In the genomic region with DNA sequence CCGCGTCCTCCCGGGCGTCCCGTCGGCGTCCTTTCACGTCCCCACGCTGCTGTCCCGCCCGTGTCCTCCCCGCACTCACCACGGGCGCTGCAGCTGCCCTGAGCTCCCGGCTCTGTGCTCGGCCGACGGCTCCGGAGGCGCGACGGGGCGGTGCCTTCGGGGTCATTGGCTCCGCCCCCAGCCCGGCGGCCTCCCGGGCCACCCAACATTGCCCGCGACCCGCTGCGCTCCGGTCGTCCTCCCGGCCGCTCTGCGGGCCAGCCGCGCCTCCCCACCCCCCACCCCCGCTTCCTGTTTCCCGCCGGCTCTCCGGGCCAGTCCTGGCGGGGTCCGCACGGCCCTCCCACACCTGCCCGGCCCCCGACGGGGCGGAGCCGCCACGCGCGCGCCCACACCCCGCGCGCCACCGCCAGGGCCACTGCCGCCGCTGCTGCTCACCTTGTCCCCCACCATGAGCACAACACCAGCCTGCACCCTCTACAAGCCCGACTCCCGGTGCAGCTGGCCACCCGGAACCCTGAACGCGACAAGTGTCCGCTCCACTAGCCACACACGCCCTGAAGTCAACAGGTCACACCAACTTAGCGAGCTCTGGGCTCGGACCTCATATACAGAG, we compare ENCODE assay signal across 8 mouse cellular contexts. TPM values are rescaled to one million over a fixed set of nuclear protein-coding genes. Genes with fewer than 3 reads are reported as not detected.
DNase-seq lines count a peak whose midpoint lies in the region; ATAC-seq and TF ChIP-seq lines count a peak whose summit lies in the region.

Gene Card10 (minus strand): TSS at position 267 of the 616 bp plus-strand sequence.

- ATAC-seq in forebrain, embryonic 15.5 days (replicated peaks) = peak; percentile 52
- peak; percentile 47; the same call in 1 of the 2 replicates for ATAC-seq in hindbrain, embryonic 12.5 days (ENCODE audit: low FRiP score)
- ATAC-seq in limb, embryonic 14.5 days (ENCODE audit: low FRiP score, low read depth) = peak; percentile 17; the same call in 1 of the 2 replicates
- ATAC-seq in midbrain, embryonic 13.5 days = peak; percentile 49

- H3K4me3 ChIP-seq in forebrain, embryonic 15.5 days = peak within 1 kb of the TSS; percentile 47
- H3K4me3 ChIP-seq in hindbrain, embryonic 12.5 days = peak within 1 kb of the TSS; percentile 52
- peak within 1 kb of the TSS; percentile 57 for H3K4me3 ChIP-seq in limb, embryonic 14.5 days (replicated peaks; ENCODE audit: low read length)
- H3K4me3 ChIP-seq in midbrain, embryonic 13.5 days (replicated peaks) = peak within 1 kb of the TSS; percentile 49

- H3K4me2 ChIP-seq in forebrain, embryonic 15.5 days (replicated peaks) = peak within 1 kb of the TSS; percentile 92
- peak within 1 kb of the TSS; percentile 76 for H3K4me2 ChIP-seq in hindbrain, embryonic 12.5 days (replicated peaks)
- peak within 1 kb of the TSS; percentile 94 for H3K4me2 ChIP-seq in limb, embryonic 14.5 days (replicated peaks; ENCODE audit: low read depth, low read length, severe bottlenecking)
- peak within 1 kb of the TSS; percentile 78 for H3K4me2 ChIP-seq in midbrain, embryonic 13.5 days (replicated peaks)

- no peak for TF ChIP-seq POLR2A in limb, embryonic 14.5 days (IDR thresholded peaks at IDR 0.05; ENCODE audit: borderline replicate concordance, extremely low read depth, insufficient read depth, insufficient read length)

- peaks cover 27% of the 10 kb centered on the region for H3K27me3 ChIP-seq in forebrain, embryonic 15.5 days
- H3K27me3 ChIP-seq in hindbrain, embryonic 12.5 days = peaks cover 64% of the 10 kb centered on the region
- peaks cover 70% of the 10 kb centered on the region for H3K27me3 ChIP-seq in limb, embryonic 14.5 days (ENCODE audit: control insufficient read depth, insufficient read depth, low read length)
- H3K27me3 ChIP-seq in midbrain, embryonic 13.5 days = peaks cover 82% of the 10 kb centered on the region

- WGBS in forebrain, embryonic 15.5 days = under 1% methylated on average over 65 of the region's 70 CpGs
- 1% methylated on average over 68 of the region's 70 CpGs for WGBS in hindbrain, embryonic 12.5 days
- WGBS in limb, embryonic 14.5 days = 2% methylated on average over 38 of the region's 70 CpGs
- 1% methylated on average over 59 of the region's 70 CpGs for WGBS in midbrain, embryonic 13.5 days

- H3K9ac ChIP-seq in forebrain, embryonic 15.5 days (replicated peaks) = peak within 1 kb of the TSS; percentile 54
- H3K9ac ChIP-seq in hindbrain, embryonic 12.5 days = peak within 1 kb of the TSS; percentile 57
- H3K9ac ChIP-seq in limb, embryonic 14.5 days (ENCODE audit: low read depth, low read length, severe bottlenecking) = peak within 1 kb of the TSS; percentile 55
- H3K9ac ChIP-seq in midbrain, embryonic 13.5 days (replicated peaks) = peak within 1 kb of the TSS; percentile 67

- H3K4me1 ChIP-seq in forebrain, embryonic 15.5 days = peaks cover 34% of the 10 kb centered on the region
- peaks cover 23% of the 10 kb centered on the region for H3K4me1 ChIP-seq in hindbrain, embryonic 12.5 days
- H3K4me1 ChIP-seq in limb, embryonic 14.5 days (ENCODE audit: control insufficient read depth, insufficient read depth, low read length) = peaks cover 3% of the 10 kb centered on the region; the same call in 1 of the 2 replicates
- peaks cover 33% of the 10 kb centered on the region for H3K4me1 ChIP-seq in midbrain, embryonic 13.5 days (replicated peaks)

- peak; percentile 77 for DNase-seq in 3134 (ENCODE audit: extremely low read depth, insufficient read length, low spot score)
- DNase-seq in T-cell, adult 2 months (ENCODE audit: low spot score) = peak; percentile 32
- no peak for DNase-seq in limb, embryonic 14.5 days (ENCODE audit: low spot score)
- peak; percentile 41 for DNase-seq in urinary bladder, postnatal 25 days (ENCODE audit: low spot score)
- DNase-seq in frontal cortex, postnatal 36 days (ENCODE audit: low spot score in 2 of 2) = no peak

- no peaks in the 10 kb centered on the region for H3K9me3 ChIP-seq in forebrain, embryonic 15.5 days
- no peaks in the 10 kb centered on the region for H3K9me3 ChIP-seq in hindbrain, embryonic 12.5 days (replicated peaks)
- H3K9me3 ChIP-seq in limb, embryonic 14.5 days (ENCODE audit: control insufficient read depth, low read length) = no peaks in the 10 kb centered on the region
- no peaks in the 10 kb centered on the region for H3K9me3 ChIP-seq in midbrain, embryonic 13.5 days

- H3K27ac ChIP-seq in forebrain, embryonic 15.5 days (replicated peaks) = no peak within 1 kb of the TSS; the same call in 1 of the 2 replicates
- no peak within 1 kb of the TSS for H3K27ac ChIP-seq in hindbrain, embryonic 12.5 days
- H3K27ac ChIP-seq in limb, embryonic 14.5 days (replicated peaks; ENCODE audit: low read depth, low read length) = no peak within 1 kb of the TSS
- H3K27ac ChIP-seq in midbrain, embryonic 13.5 days = no peak within 1 kb of the TSS

- H3K36me3 ChIP-seq in forebrain, embryonic 15.5 days = no peaks in the 10 kb centered on the region
- no peaks in the 10 kb centered on the region for H3K36me3 ChIP-seq in hindbrain, embryonic 12.5 days
- H3K36me3 ChIP-seq in limb, embryonic 14.5 days (ENCODE audit: control insufficient read depth, insufficient read depth, low read length) = no peaks in the 10 kb centered on the region
- no peaks in the 10 kb centered on the region for H3K36me3 ChIP-seq in midbrain, embryonic 13.5 days

RNA-seq across cellular contexts. Expression of gene Card10, which starts in this region (rescaled TPM):
- 1.3 and 1.7 TPM in 2 replicates for polyA plus RNA-seq in forebrain, embryonic 15.5 days (2015; fragmentation: Nextera tagmentation; extraction: Ambion mirVana)
- 2.7 and 2.9 TPM in 2 replicates for polyA plus RNA-seq in hindbrain, embryonic 12.5 days (2016; fragmentation: Nextera tagmentation; extraction: Ambion mirVana)
- polyA plus RNA-seq in limb, embryonic 14.5 days (2012; rRNA removed) = 9.0 and 12.4 TPM in 2 replicates
- 4.4 and 5.1 TPM in 2 replicates for polyA plus RNA-seq in limb, embryonic 14.5 days (2014; fragmentation: Nextera tagmentation; extraction: Ambion mirVana)
- 1.0 and 1.2 TPM in 2 replicates for polyA plus RNA-seq in midbrain, embryonic 13.5 days (2015; fragmentation: Nextera tagmentation; extraction: Ambion mirVana)

Comparison
In these comparisons a context has a peak if more than half of its experiments do, and no peak if none do; other contexts are left out.
1. DNase-seq: peak in 3134 (single experiment), T-cell, adult 2 months (single experiment) and urinary bladder, postnatal 25 days (single experiment); none in limb, embryonic 14.5 days (single experiment) and frontal cortex, postnatal 36 days (0 of 2).
2. Peak in every context shown above with its lines, with median percentiles within 50 percentile points of each other: ATAC-seq, H3K4me2 ChIP-seq, H3K4me3 ChIP-seq and H3K9ac ChIP-seq.